Comparison of ENCODE assay signal across 13 mouse cellular contexts in the genomic region with DNA sequence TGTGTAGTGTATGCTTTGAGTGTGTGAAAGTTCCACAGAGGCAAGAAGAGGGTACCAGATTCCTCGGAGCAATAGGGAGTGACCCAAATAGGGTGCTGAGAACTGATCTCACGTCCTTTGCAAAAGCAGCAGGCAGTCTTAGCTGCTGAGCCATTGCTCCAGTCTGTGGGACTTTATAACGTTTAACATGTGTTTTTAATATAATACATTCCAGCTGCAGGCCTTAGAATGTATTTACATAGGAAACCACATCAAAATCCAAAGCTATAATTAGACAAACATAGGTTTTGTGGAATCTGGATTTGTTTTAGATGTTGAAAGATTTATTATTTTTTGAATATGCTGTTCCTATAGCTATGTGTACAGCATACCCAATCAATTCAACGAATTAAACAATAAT.
"Had no signal": no experiment of that assay in that cellular context is flagged by ENCODE, and none has a peak within 500 bp of the region (broad histone marks: within the 10 kb centered on the region; RNA-seq: fewer than 3 reads in every experiment).

No protein-coding gene starts in this region.

- H3K4me2 ChIP-seq: intestine, embryonic 15.5 days; midbrain, embryonic 11.5 days had no signal

- H3K27ac ChIP-seq: intestine, embryonic 15.5 days; liver, embryonic 14.5 days had no signal

- H3K27me3 ChIP-seq: intestine, embryonic 15.5 days; megakaryocyte, embryonic 14.5 days had no signal

- H3K4me1 ChIP-seq: intestine, embryonic 15.5 days; megakaryocyte, embryonic 14.5 days had no signal

- H3K9me3 ChIP-seq: intestine, embryonic 15.5 days; megakaryocyte, embryonic 14.5 days had no signal

- H3K4me3 ChIP-seq: intestine, embryonic 15.5 days; megakaryocyte, embryonic 14.5 days had no signal

- H3K9ac ChIP-seq: intestine, embryonic 15.5 days; liver, embryonic 14.5 days had no signal

- H3K36me3 ChIP-seq: intestine, embryonic 15.5 days had no signal

- ATAC-seq: intestine, embryonic 15.5 days; lung, postnatal 0 days had no signal

- DNase-seq: kidney, adult 8-10 months; kidney, postnatal 36 days; layer of hippocampus, adult 9-11 months; layer of hippocampus, postnatal 36 days; lung, adult 18-20 months; lung, postnatal 4 days; right cerebral cortex, postnatal 14 days; thymus, postnatal 4 days had no signal
